Mouse (Mus musculus) heart, postnatal 0 days (tissue): ENCODE results near the gene Ntng1.

ENCODE experiments used
- CTCF ChIP-seq: IDR thresholded peaks from 2 replicates; pipeline ENCODE4 v1.5.1; 2016; ENCODE audit warnings: antibody characterized with exemption, control low read depth, low read depth
- EP300 ChIP-seq: IDR thresholded peaks from 2 replicates; pipeline ENCODE4 v1.6.1; 2016; ENCODE audit warnings: antibody characterized with exemption, low read depth

GRCm38 (mm10) chr3:109914226-109914625 is 229.6 kb downstream of the Ntng1 start:
- no peak for TF ChIP-seq CTCF
- no peak for TF ChIP-seq EP300
